Comparison of ENCODE assay signal across 9 mouse cellular contexts in the genomic region with DNA sequence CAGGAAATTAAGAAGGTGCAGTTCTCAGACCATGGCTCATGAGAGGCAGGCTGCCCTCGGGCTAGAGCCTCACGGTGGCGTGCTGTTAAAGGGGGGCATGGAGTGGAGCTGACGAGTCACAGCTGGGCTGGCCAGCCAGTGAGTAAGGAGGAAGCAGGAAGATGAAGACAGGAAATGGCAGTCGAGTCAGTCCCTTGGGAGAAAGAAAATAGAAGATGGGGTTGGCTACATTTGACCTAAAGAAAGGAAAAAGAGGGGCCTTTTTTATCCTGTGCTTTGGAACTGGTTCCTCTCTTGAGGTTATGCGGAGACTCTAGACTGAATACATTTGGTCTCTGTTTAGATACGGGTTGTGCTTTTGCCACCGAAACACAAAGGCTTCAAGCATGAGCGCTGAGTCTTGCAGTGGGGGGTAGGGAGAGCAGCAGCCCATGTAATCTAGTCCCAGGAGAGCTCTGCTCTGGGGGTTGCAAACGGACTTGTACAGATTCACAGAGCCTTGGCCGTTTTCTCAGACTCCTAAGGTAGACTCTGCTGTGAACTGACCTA. TPM values are rescaled to one million over a fixed set of nuclear protein-coding genes. Genes with fewer than 3 reads are reported as not detected.
DNase-seq lines count a peak whose midpoint lies in the region; ATAC-seq lines count a peak whose summit lies in the region.
"Had no signal": no experiment of that assay in that cellular context is flagged by ENCODE, and none has a peak within 500 bp of the region (broad histone marks: within the 10 kb centered on the region; RNA-seq: fewer than 3 reads in every experiment).

No protein-coding gene starts in this region.

- ATAC-seq in hindbrain, embryonic 13.5 days (ENCODE audit: low FRiP score) = peak; percentile 43; the same call in 1 of the 2 replicates
- ATAC-seq in forebrain, embryonic 16.5 days = no peak

- peak overlapping the region; percentile 8; the same call in 1 of the 2 replicates for H3K4me2 ChIP-seq in hindbrain, embryonic 13.5 days
- no peak overlapping the region for H3K4me2 ChIP-seq in forebrain, embryonic 16.5 days (ENCODE audit: low read length)
- H3K4me2 ChIP-seq: embryonic facial prominence, embryonic 12.5 days; midbrain, embryonic 12.5 days had no signal

- no peaks in the 10 kb centered on the region for H3K27me3 ChIP-seq in hindbrain, embryonic 13.5 days
- H3K27me3 ChIP-seq in forebrain, embryonic 16.5 days (replicated peaks; ENCODE audit: control insufficient read depth, insufficient read depth, low read length) = no peaks in the 10 kb centered on the region
- H3K27me3 ChIP-seq: embryonic facial prominence, embryonic 12.5 days had no signal

- no peak overlapping the region for H3K4me3 ChIP-seq in hindbrain, embryonic 13.5 days
- no peak overlapping the region for H3K4me3 ChIP-seq in forebrain, embryonic 16.5 days (replicated peaks; ENCODE audit: low read length)
- H3K4me3 ChIP-seq: embryonic facial prominence, embryonic 12.5 days; midbrain, embryonic 12.5 days had no signal

- peaks cover 7% of the 10 kb centered on the region for H3K4me1 ChIP-seq in hindbrain, embryonic 13.5 days (replicated peaks)
- no peaks in the 10 kb centered on the region for H3K4me1 ChIP-seq in forebrain, embryonic 16.5 days (replicated peaks; ENCODE audit: control insufficient read depth, insufficient read depth, low read length)
- H3K4me1 ChIP-seq: embryonic facial prominence, embryonic 12.5 days had no signal

- H3K9me3 ChIP-seq in hindbrain, embryonic 13.5 days = no peaks in the 10 kb centered on the region
- H3K9me3 ChIP-seq in forebrain, embryonic 16.5 days (ENCODE audit: control insufficient read depth, low read length) = no peaks in the 10 kb centered on the region
- H3K9me3 ChIP-seq: embryonic facial prominence, embryonic 12.5 days; midbrain, embryonic 12.5 days had no signal

- peak; percentile 7 for DNase-seq in CD4-positive helper T cell, adult 2 months (ENCODE audit: low read depth, low spot score)
- DNase-seq in MN1 (ENCODE audit: low spot score) = peak; percentile 8
- DNase-seq in lung, postnatal 14 days = peak; percentile 31
- DNase-seq in thymus, postnatal 10 days (ENCODE audit: low spot score in 2 of 2) = peak; percentile 9 to 18
- DNase-seq in layer of hippocampus, postnatal 14 days (ENCODE audit: low spot score in 2 of 2) = no peak

- H3K27ac ChIP-seq in hindbrain, embryonic 13.5 days = no peak overlapping the region
- no peak overlapping the region for H3K27ac ChIP-seq in forebrain, embryonic 16.5 days (ENCODE audit: low read length)
- H3K27ac ChIP-seq: embryonic facial prominence, embryonic 12.5 days; midbrain, embryonic 12.5 days had no signal

- no peak overlapping the region for H3K9ac ChIP-seq in hindbrain, embryonic 13.5 days
- H3K9ac ChIP-seq in forebrain, embryonic 16.5 days (replicated peaks; ENCODE audit: low read depth, low read length) = no peak overlapping the region
- H3K9ac ChIP-seq: embryonic facial prominence, embryonic 12.5 days; midbrain, embryonic 12.5 days had no signal

- WGBS in hindbrain, embryonic 13.5 days = 41% methylated on average over 11 of the region's 11 CpGs
- 52% methylated on average over 11 of the region's 11 CpGs for WGBS in forebrain, embryonic 16.5 days

- H3K36me3 ChIP-seq in hindbrain, embryonic 13.5 days = no peaks in the 10 kb centered on the region
- no peaks in the 10 kb centered on the region for H3K36me3 ChIP-seq in forebrain, embryonic 16.5 days (ENCODE audit: control insufficient read depth, insufficient read depth)
- H3K36me3 ChIP-seq: embryonic facial prominence, embryonic 12.5 days; midbrain, embryonic 12.5 days had no signal

RNA-seq across cellular contexts. Expression of a gene that starts 23.1 kb away (rescaled TPM):
- 45.4 and 46.4 TPM in 2 replicates for polyA plus RNA-seq in hindbrain, embryonic 13.5 days (2015; fragmentation: Nextera tagmentation; extraction: Ambion mirVana)
- 10 to 100 TPM; 50.5 to 52.1 TPM for total RNA-seq in layer of hippocampus, postnatal 14 days (2021)
- polyA plus RNA-seq in forebrain, embryonic 16.5 days (2015; fragmentation: Nextera tagmentation; extraction: Ambion mirVana) = 52.3 and 57.5 TPM in 2 replicates

Comparison
In these comparisons a context has a peak if more than half of its experiments do, and no peak if none do; other contexts are left out.
1. DNase-seq: peak in CD4-positive helper T cell, adult 2 months (single experiment), MN1 (single experiment), lung, postnatal 14 days (single experiment) and thymus, postnatal 10 days (2 of 2); none in layer of hippocampus, postnatal 14 days (0 of 2).